Mouse (Mus musculus): Measurements from ENCODE around the gene Actl7b. TPM values are rescaled to one million over a fixed set of nuclear protein-coding genes. Genes with fewer than 3 reads are reported as not detected.

Actl7b gene
- polyA plus RNA-seq (2012; rRNA removed): 1,338 and 1,445 TPM in 2 replicates

DNA sequence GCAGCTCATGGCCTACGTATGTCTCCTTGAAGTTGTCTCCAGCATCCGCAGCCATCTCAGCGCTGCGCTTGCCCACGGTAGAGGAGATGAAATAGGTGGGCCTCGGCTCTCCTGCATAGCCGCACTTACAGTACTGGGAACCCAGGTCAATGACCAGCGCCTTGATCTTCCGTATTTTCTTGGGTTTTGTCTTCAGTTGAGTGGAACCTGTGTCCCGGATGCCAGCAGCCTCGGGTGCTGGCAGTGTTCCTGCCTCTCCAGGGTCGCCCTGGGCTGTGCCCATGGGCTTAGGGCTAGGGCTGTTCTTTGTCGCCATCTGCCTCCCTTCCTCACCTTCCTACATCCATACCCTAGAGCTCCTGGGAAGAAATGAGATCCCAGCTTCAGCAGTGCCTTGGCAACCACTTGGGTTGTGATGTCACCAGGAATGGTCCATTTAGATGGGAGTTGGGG lies at the start of gene Actl7b:
Gene Actl7b (minus strand): TSS at position 403 of the 453 bp plus-strand sequence.
- peak within 1 kb of the TSS; percentile 96 for H3K4me3 ChIP-seq (ENCODE audit: control insufficient read depth, low read depth, low read length)
- H3K4me1 ChIP-seq (ENCODE audit: control insufficient read depth, insufficient read depth, low read length): peaks cover 10% of the 10 kb centered on the region
- H3K27ac ChIP-seq (ENCODE audit: control insufficient read depth, insufficient read depth, low read depth, low read length): peak within 1 kb of the TSS; percentile 87
- H3K36me3 ChIP-seq (ENCODE audit: control insufficient read depth, insufficient read depth, low read length): no peaks in the 10 kb centered on the region
- peak; percentile 69 for TF ChIP-seq POLR2A (IDR thresholded peaks at IDR 0.05; ENCODE audit: control insufficient read depth, low read depth, low read length)
- no peak for TF ChIP-seq CTCF (IDR thresholded peaks at IDR 0.05; ENCODE audit: control insufficient read depth, insufficient read depth, insufficient replicate concordance, low read depth, low read length)
- no peaks in the 10 kb centered on the region for H3K27me3 ChIP-seq (ENCODE audit: control insufficient read depth, insufficient read depth, low read length)

DNA sequence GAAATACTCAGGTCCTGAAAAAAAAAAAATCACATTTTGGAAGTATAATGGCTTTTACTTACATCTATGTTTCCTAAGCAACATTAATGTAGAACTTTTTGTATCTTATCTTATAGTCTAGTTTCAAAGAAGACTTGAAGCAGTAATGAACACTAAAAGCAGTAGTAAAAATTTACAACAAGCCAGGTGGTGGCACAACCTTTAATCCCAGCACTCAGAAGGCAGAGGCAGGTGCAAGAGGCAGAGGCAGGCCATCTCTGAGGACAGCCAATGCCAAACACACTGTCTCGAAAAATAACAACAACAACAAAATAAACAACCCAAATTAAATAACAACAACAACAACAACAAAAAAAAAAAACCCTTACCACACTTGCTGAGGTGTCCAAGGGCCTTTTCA lies 29.8 kb upstream of the Actl7b start:
- Histone ChIP-seq H3K36me3 (ENCODE audit: control insufficient read depth, insufficient read depth, low read length) (peaks cover 3% of the 10 kb centered on the region), H3K27me3 (ENCODE audit: control insufficient read depth, insufficient read depth, low read length) (no peaks in the 10 kb centered on the region), H3K27ac (ENCODE audit: control insufficient read depth, insufficient read depth, low read depth, low read length) (no peak overlapping the region), H3K4me1 (ENCODE audit: control insufficient read depth, insufficient read depth, low read length) (no peaks in the 10 kb centered on the region), H3K4me3 (ENCODE audit: control insufficient read depth, low read depth, low read length) (no peak overlapping the region)
- TF ChIP-seq CTCF (IDR thresholded peaks at IDR 0.05; ENCODE audit: control insufficient read depth, insufficient read depth, insufficient replicate concordance, low read depth, low read length): no peak
- no peak for TF ChIP-seq POLR2A (IDR thresholded peaks at IDR 0.05; ENCODE audit: control insufficient read depth, low read depth, low read length)

DNA sequence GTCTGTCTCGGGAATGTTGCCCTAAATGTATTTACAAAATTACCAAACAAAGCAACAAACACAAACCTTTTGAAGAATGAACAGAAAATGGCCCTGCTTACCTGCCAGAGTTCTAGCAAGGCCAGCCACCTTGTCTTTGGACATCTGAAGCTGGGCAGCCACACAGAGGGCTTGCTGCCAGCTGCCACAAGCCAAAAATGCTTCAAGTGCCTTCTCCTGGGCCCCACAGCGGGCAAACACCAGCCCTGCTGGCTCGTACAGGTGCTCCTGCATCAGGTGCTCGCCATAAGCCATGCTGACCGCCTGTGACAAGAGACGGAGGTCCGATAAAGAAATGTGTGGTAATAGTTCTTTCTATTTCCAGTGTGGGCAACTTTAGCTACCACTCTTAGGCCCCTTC lies 27.7 kb upstream of the Actl7b start:
- TF ChIP-seq CTCF (IDR thresholded peaks at IDR 0.05; ENCODE audit: control insufficient read depth, insufficient read depth, insufficient replicate concordance, low read depth, low read length): no peak
- TF ChIP-seq POLR2A (IDR thresholded peaks at IDR 0.05; ENCODE audit: control insufficient read depth, low read depth, low read length): no peak
- H3K4me1 ChIP-seq (ENCODE audit: control insufficient read depth, insufficient read depth, low read length): no peaks in the 10 kb centered on the region
- no peak overlapping the region for H3K4me3 ChIP-seq (ENCODE audit: control insufficient read depth, low read depth, low read length)
- H3K27ac ChIP-seq (ENCODE audit: control insufficient read depth, insufficient read depth, low read depth, low read length): no peak overlapping the region
- peaks cover 3% of the 10 kb centered on the region; the same call in 1 of the 2 replicates for H3K36me3 ChIP-seq (ENCODE audit: control insufficient read depth, insufficient read depth, low read length)
- no peaks in the 10 kb centered on the region for H3K27me3 ChIP-seq (ENCODE audit: control insufficient read depth, insufficient read depth, low read length)

DNA sequence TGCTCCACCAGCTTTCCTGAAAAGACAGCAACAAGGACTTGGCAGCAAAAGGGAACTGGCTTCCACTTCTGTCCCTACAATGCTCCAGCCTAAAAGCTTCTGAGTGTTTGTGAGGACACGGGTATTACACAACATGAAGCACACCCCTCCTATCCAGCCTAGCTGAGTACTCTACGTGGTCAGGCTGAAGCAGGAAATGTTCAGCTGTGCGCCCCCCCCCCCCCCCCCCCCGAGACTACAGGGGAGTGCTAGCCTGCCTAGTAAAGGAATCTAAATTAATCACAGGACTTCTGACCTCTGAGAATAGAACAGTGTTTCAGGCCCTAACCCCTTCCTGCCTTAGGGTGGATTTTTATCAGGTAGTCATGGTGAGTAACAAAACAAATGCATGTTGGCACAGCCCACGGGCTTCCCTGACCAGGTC lies 26.6 kb upstream of the Actl7b start:
- no peak overlapping the region for H3K4me3 ChIP-seq (ENCODE audit: control insufficient read depth, low read depth, low read length)
- no peak for TF ChIP-seq POLR2A (IDR thresholded peaks at IDR 0.05; ENCODE audit: control insufficient read depth, low read depth, low read length)
- TF ChIP-seq CTCF (IDR thresholded peaks at IDR 0.05; ENCODE audit: control insufficient read depth, insufficient read depth, insufficient replicate concordance, low read depth, low read length): no peak
- H3K4me1 ChIP-seq (ENCODE audit: control insufficient read depth, insufficient read depth, low read length): no peaks in the 10 kb centered on the region
- no peaks in the 10 kb centered on the region for H3K27me3 ChIP-seq (ENCODE audit: control insufficient read depth, insufficient read depth, low read length)
- H3K36me3 ChIP-seq (ENCODE audit: control insufficient read depth, insufficient read depth, low read length): peaks cover 3% of the 10 kb centered on the region; the same call in 1 of the 2 replicates
- H3K27ac ChIP-seq (ENCODE audit: control insufficient read depth, insufficient read depth, low read depth, low read length): no peak overlapping the region

DNA sequence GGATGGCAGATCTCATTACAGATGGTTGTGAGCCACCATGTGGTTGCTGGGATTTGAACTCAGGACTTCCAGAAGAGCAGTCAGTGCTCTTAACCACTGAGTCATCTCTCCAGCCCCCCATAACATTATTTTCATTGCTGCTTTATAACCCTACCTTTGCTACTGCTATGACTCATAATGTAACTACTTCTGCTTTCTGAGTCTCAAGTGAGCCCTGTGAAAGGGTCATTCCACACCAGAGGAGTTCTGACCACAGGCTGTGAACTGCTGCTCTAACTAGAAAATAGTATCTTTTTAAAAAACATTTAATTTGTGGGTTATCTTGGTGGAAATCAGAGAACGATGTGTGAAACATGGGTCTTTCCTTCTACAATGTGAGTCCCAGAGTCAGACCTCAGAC lies 16.4 kb upstream of the Actl7b start:
- Histone ChIP-seq H3K27ac (ENCODE audit: control insufficient read depth, insufficient read depth, low read depth, low read length) (no peak overlapping the region), H3K27me3 (ENCODE audit: control insufficient read depth, insufficient read depth, low read length) (no peaks in the 10 kb centered on the region), H3K36me3 (ENCODE audit: control insufficient read depth, insufficient read depth, low read length) (peaks cover 3% of the 10 kb centered on the region; the same call in 1 of the 2 replicates), H3K4me1 (ENCODE audit: control insufficient read depth, insufficient read depth, low read length) (no peaks in the 10 kb centered on the region), H3K4me3 (ENCODE audit: control insufficient read depth, low read depth, low read length) (no peak overlapping the region)
- TF ChIP-seq POLR2A (IDR thresholded peaks at IDR 0.05; ENCODE audit: control insufficient read depth, low read depth, low read length) (no peak), CTCF (IDR thresholded peaks at IDR 0.05; ENCODE audit: control insufficient read depth, insufficient read depth, insufficient replicate concordance, low read depth, low read length) (no peak)

DNA sequence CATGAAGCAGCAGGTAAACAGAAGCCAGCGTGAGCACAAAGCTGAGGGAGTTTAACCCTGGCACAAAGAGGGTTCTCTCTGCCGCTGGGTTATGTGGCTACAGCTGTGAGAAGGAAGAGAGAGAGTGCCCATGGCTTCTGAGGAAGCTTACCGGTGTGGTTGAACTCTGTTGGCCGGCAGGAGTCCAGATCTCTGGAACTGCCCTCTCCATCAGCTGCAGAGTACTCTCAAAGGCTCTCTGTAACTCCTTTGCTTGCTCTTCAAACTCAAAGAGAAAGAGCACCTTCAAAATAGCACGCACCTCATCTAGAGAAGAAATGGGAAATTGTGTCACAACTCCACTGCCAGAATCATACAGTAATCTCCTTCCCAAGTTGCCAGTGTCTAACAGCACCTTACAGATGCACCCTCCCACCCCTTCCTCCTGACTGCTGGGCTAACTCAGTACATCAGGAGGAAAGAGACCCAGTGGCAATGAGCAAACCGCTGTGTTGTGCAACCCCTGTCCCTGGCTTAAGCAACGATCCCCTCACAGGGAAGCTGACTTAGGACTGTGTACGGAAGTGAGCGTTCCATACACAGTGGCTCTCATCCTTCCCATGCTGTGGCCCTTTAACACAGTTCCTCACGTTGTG lies 15.8 kb upstream of the Actl7b start:
- Histone ChIP-seq H3K27me3 (ENCODE audit: control insufficient read depth, insufficient read depth, low read length) (no peaks in the 10 kb centered on the region), H3K27ac (ENCODE audit: control insufficient read depth, insufficient read depth, low read depth, low read length) (no peak overlapping the region), H3K36me3 (ENCODE audit: control insufficient read depth, insufficient read depth, low read length) (peaks cover 3% of the 10 kb centered on the region; the same call in 1 of the 2 replicates), H3K4me1 (ENCODE audit: control insufficient read depth, insufficient read depth, low read length) (no peaks in the 10 kb centered on the region), H3K4me3 (ENCODE audit: control insufficient read depth, low read depth, low read length) (no peak overlapping the region)
- TF ChIP-seq CTCF (IDR thresholded peaks at IDR 0.05; ENCODE audit: control insufficient read depth, insufficient read depth, insufficient replicate concordance, low read depth, low read length) (no peak), POLR2A (IDR thresholded peaks at IDR 0.05; ENCODE audit: control insufficient read depth, low read depth, low read length) (no peak)

DNA sequence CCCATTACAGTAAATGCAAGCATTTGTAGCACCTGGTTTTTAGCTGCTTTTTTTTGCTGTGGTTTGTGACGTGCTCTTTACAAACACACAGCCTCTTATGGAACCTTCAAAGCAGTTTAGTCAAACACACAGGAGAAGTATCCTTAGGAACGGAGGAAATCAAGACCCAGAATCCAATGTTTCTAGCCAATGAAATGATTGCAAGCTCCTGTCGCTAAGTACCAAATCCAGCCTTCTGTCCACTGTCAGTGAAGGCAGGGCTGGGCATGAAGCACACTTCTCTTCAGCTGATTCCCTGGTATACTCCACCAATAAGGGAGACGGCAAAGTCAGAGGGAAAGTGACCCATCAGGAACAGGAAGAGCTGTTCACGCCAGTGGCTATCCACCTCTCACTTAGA lies 14.8 kb upstream of the Actl7b start:
- TF ChIP-seq CTCF (IDR thresholded peaks at IDR 0.05; ENCODE audit: control insufficient read depth, insufficient read depth, insufficient replicate concordance, low read depth, low read length): no peak
- no peak for TF ChIP-seq POLR2A (IDR thresholded peaks at IDR 0.05; ENCODE audit: control insufficient read depth, low read depth, low read length)
- Histone ChIP-seq H3K4me1 (ENCODE audit: control insufficient read depth, insufficient read depth, low read length) (no peaks in the 10 kb centered on the region), H3K27ac (ENCODE audit: control insufficient read depth, insufficient read depth, low read depth, low read length) (no peak overlapping the region), H3K36me3 (ENCODE audit: control insufficient read depth, insufficient read depth, low read length) (peaks cover 3% of the 10 kb centered on the region; the same call in 1 of the 2 replicates), H3K4me3 (ENCODE audit: control insufficient read depth, low read depth, low read length) (no peak overlapping the region), H3K27me3 (ENCODE audit: control insufficient read depth, insufficient read depth, low read length) (no peaks in the 10 kb centered on the region)
